Mouse (Mus musculus) heart, adult 2 months (tissue): Measurements from ENCODE around the gene Hba-a2. TPM values are rescaled to one million over a fixed set of nuclear protein-coding genes. Genes with fewer than 3 reads are reported as not detected.
A peak's percentile ranks its signal among the peaks of the same experiment; 100 is the strongest.
"Not testable (repeated sequence)": the region's sequence is repeated elsewhere in the genome, so short reads cannot be mapped to it uniquely, and the experiment has no call there.

ENCODE experiments used
- DNase-seq, 2 experiments: peaks; one replicate each; pipeline ENCODE4 v3.0.0; 2021
- H3K27ac ChIP-seq: fragments of 200-600 bp; 2 replicates; pipeline ENCODE4 v1.8.1; 2022
- H3K27me3 ChIP-seq: fragments of 200-500 bp; 2 replicates; pipeline ENCODE4 v1.6.1; 2012; ENCODE audit warnings: mild to moderate bottlenecking, low read length, inconsistent platforms, mixed read lengths; ENCODE audit not compliant: control insufficient read depth, insufficient read depth
- H3K36me3 ChIP-seq: fragments of 200-500 bp; 2 replicates; pipeline ENCODE4 v1.6.1; 2012; ENCODE audit warnings: low read length, inconsistent platforms; ENCODE audit not compliant: control insufficient read depth, insufficient read depth
- H3K4me1 ChIP-seq: fragments of 200-500 bp; 2 replicates; pipeline ENCODE4 v1.6.1; 2011; ENCODE audit warnings: low read length; ENCODE audit not compliant: control insufficient read depth, insufficient read depth
- H3K4me3 ChIP-seq: fragments of 200-600 bp; 2 replicates; pipeline ENCODE4 v1.8.1; 2022
- H3K79me2 ChIP-seq: fragments of 200-500 bp; replicated peaks from 2 replicates; pipeline ENCODE4 v1.6.1; 2012; ENCODE audit warnings: mild to moderate bottlenecking, inconsistent platforms, low read length, moderate library complexity, mixed read lengths; ENCODE audit not compliant: control insufficient read depth, insufficient read depth
- H3K9ac ChIP-seq: fragments of 200-500 bp; 2 replicates; pipeline ENCODE4 v1.6.1; 2012; ENCODE audit warnings: low read depth, mild to moderate bottlenecking, control low read depth, inconsistent platforms, low read length, mixed read lengths
- CTCF ChIP-seq: fragments of 200-600 bp; IDR thresholded peaks from 2 replicates; pipeline ENCODE4 v1.8.1; 2022; ENCODE audit warnings: antibody characterized with exemption, mild to moderate bottlenecking, moderate library complexity
- EP300 ChIP-seq: fragments of 200-500 bp; IDR thresholded peaks from 2 replicates; pipeline ENCODE4 v1.6.1; 2011; ENCODE audit warnings: low read depth, low read length, control low read depth; ENCODE audit not compliant: insufficient read depth
- POLR2A ChIP-seq: fragments of 200-500 bp; IDR thresholded peaks from 2 replicates; pipeline ENCODE4 v1.6.1; 2011; ENCODE audit warnings: mild to moderate bottlenecking, low read depth, low read length, control low read depth; ENCODE audit not compliant: insufficient read depth
- WGBS: fragments of 180-500 bp; shearing (Covaris S2); methylation state at CpG from one replicate; pipeline ENCODE4 v1.1.7; 2018; 5-methylcytosine and 5-hydroxymethylcytosine counted together
- intact Hi-C: fragments of 180-260 bp; cut with DNase I; formaldehyde crosslinking; loops from one replicate; pipeline ENCODE4 v1.15.1; 2025
- polyA plus RNA-seq: library from polyadenylated mRNA; depleted of rRNA; stranded (reverse); fragments of >200 nt; gene quantifications from 2 replicates; pipeline ENCODE4 v1.2.3, GENCODE M21; 2012
- total RNA-seq, 2 experiments: library from RNA; stranded (reverse); gene quantifications; 2 replicates each; pipeline ENCODE4 v1.2.3; 2021

Hba-a2 gene
- total and polyA plus RNA-seq, 3 experiments: 4,976 to 81,467 (median 34,253) TPM

- 92% methylated on average over 1 of the region's 1 CpGs for WGBS
- H3K79me2 ChIP-seq: no peaks in the 10 kb centered on the region
- H3K27ac ChIP-seq: no peak overlapping the region
- no peaks in the 10 kb centered on the region for H3K36me3 ChIP-seq
- no peak overlapping the region for H3K9ac ChIP-seq
- intact Hi-C loops: no loop called here
- no peak overlapping the region for H3K4me3 ChIP-seq
- peaks cover 1% of the 10 kb centered on the region; the same call in 1 of the 2 replicates for H3K4me1 ChIP-seq
- H3K27me3 ChIP-seq: no peaks in the 10 kb centered on the region
- TF ChIP-seq POLR2A: no peak
- no peak for TF ChIP-seq EP300
- TF ChIP-seq CTCF: no peak
- DNase-seq: no peak
These were observed 1.7 kb downstream of the Hba-a2 start for GRCm38 (mm10) chr11:32297866-32298531.

DNA sequence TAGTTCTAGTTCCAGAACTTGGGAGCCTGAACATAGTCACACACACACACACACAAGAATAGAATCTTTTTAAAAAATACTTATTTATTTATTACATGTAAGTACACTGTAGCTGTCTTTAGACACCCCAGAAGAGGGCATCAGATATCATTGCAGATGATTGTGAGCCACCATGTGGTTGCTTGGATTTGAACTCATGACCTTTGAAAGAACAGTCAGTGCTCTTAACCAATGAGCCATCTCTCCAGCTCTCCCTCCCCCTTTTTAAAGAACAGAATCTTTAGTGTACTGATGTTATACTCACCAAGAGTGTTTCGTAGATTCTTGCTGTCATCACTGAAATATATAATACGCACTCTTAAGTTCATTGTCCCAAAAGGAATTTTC lies 2.2 kb downstream of the Hba-a2 start:
- Histone ChIP-seq H3K36me3 (no peaks in the 10 kb centered on the region), H3K4me3 (no peak overlapping the region), H3K27me3 (no peaks in the 10 kb centered on the region), H3K4me1 (peaks cover 1% of the 10 kb centered on the region; the same call in 1 of the 2 replicates), H3K27ac (no peak overlapping the region), H3K9ac (no peak overlapping the region), H3K79me2 (no peaks in the 10 kb centered on the region)
- intact Hi-C loops: no loop called here
- DNase-seq: no peak
- 94% methylated on average over 2 of the region's 2 CpGs for WGBS
- TF ChIP-seq EP300 (no peak), CTCF (no peak), POLR2A (no peak)

DNA sequence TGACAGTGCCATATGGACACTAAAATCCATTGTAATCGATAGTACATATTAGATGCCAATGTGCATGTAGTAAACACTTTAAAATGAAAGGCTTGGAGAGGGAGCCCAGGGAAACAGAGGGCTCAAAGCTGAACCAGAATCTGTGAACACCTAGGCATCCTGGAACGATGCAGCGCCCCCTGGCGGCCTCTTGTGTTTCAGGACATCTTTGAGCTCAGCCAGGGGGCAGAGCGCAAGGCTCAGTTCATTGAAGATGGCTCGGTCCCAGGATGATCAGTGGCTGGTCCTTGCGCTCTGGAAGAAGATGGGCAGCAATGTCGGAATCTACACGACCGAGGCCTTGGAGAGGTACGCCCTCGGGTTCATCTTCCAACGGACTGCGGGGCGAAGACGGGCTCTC lies 3.6 kb downstream of the Hba-a2 start, which contains the start of gene Hbq1a:
Gene Hbq1a, plus strand, starts transcription at position 205 of the 400 bp plus-strand sequence.
- intact Hi-C loops: loop anchor here (2.0 kb wide), 1 partner anchor 25 kb away; no protein-coding TSS in a partner anchor
- WGBS: 5% methylated on average over 16 of the region's 16 CpGs
- H3K4me3 ChIP-seq: not testable (repeated sequence)

GRCm38 (mm10) chr11:32300279-32301267 lies 4.3 kb downstream of the Hba-a2 start:
- no peak overlapping the region for H3K4me3 ChIP-seq
- no peak for DNase-seq
- intact Hi-C loops: loop anchor here (2.0 kb wide), 1 partner anchor 24 kb away; no protein-coding TSS in a partner anchor

More for the DNA sequence above, 3.6 kb downstream of the Hba-a2 start, which contains the start of gene Hbq1a:
- not testable (repeated sequence) for H3K79me2 ChIP-seq, H3K9ac ChIP-seq, H3K27me3 ChIP-seq, H3K27ac ChIP-seq, H3K36me3 ChIP-seq, H3K4me1 ChIP-seq
- peak; percentile 76 for TF ChIP-seq CTCF
- DNase-seq: peak; percentile 46 to 64

GRCm38 (mm10) chr11:32301506-32301905 lies 5.2 kb downstream of the Hba-a2 start:
- H3K27me3 ChIP-seq: no peaks in the 10 kb centered on the region
- no peak overlapping the region for H3K27ac ChIP-seq
- no peaks in the 10 kb centered on the region for H3K79me2 ChIP-seq
- 73% methylated on average over 1 of the region's 1 CpGs for WGBS
- H3K36me3 ChIP-seq: no peaks in the 10 kb centered on the region
- DNase-seq: no peak
- H3K4me3 ChIP-seq: no peak overlapping the region
- H3K9ac ChIP-seq: no peak overlapping the region
- no peak for TF ChIP-seq POLR2A
- TF ChIP-seq CTCF: no peak
- no peak for TF ChIP-seq EP300
- intact Hi-C loops: loop anchor here (2.0 kb wide), 1 partner anchor 23 kb away; no protein-coding TSS in a partner anchor
- H3K4me1 ChIP-seq: peaks cover 1% of the 10 kb centered on the region; the same call in 1 of the 2 replicates

More at GRCm38 (mm10) chr11:32300279-32301267, 4.3 kb downstream of the Hba-a2 start:
- H3K27me3 ChIP-seq: no peaks in the 10 kb centered on the region
- no peak for TF ChIP-seq EP300
- no peak for TF ChIP-seq CTCF
- TF ChIP-seq POLR2A: no peak
- no peak overlapping the region for H3K9ac ChIP-seq
- H3K27ac ChIP-seq: no peak overlapping the region
- no peaks in the 10 kb centered on the region for H3K36me3 ChIP-seq
- H3K79me2 ChIP-seq: no peaks in the 10 kb centered on the region
- peaks cover 1% of the 10 kb centered on the region; the same call in 1 of the 2 replicates for H3K4me1 ChIP-seq
- 54% methylated on average over 14 of the region's 17 CpGs for WGBS
